Mouse (Mus musculus) 416B (cell line): ENCODE measurements around the gene Olfr1313.
"Not testable (repeated sequence)": the region's sequence is repeated elsewhere in the genome, so short reads cannot be mapped to it uniquely, and the experiment has no call there.

Experiments used
- DNase-seq: peaks from one replicate; pipeline ENCODE4 v3.0.0; 2011; ENCODE audit warnings: low read depth

The Olfr1313 gene

DNA sequence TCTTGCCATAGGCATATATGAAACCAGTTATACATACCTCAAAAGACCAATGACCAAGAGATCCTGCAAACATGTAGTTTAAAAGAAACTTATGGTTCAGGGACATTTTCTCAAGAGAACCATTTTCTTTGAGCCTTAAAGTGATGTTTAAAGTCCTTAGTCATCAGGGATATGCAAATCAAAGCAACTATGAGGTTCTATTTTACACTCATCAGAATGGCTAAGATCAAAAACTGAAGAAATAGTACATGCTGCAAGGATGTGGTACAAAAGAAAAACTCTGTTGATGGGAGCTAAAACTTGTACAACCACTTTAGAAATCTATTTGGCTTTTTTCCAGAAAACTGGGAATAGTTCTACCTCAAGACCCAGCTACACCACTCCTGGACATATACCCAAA is at the start of gene Olfr1313:
TSS of gene Olfr1313 (minus strand) at position 101 of the 400 bp plus-strand sequence.
- no peak for DNase-seq

- no peak for DNase-seq
These were observed 37.7 kb upstream of the Olfr1313 start, which contains the start of gene Olfr1315-ps1 for GRCm38 (mm10) chr2:112115340-112115739. Olfr1315-ps1 (minus strand) TSS chr2:112115440.

- no peak for DNase-seq
These were observed 19.0 kb upstream of the Olfr1313 start, which contains the start of gene Olfr1314 for GRCm38 (mm10) chr2:112096681-112097080. Olfr1314 (minus strand) TSS chr2:112096781.

- no peak for DNase-seq
These were observed 27.5 kb downstream of the Olfr1313 start, which contains the start of gene Olfr1312 for GRCm38 (mm10) chr2:112050138-112050537. Olfr1312 (minus strand) TSS chr2:112050238.

DNA sequence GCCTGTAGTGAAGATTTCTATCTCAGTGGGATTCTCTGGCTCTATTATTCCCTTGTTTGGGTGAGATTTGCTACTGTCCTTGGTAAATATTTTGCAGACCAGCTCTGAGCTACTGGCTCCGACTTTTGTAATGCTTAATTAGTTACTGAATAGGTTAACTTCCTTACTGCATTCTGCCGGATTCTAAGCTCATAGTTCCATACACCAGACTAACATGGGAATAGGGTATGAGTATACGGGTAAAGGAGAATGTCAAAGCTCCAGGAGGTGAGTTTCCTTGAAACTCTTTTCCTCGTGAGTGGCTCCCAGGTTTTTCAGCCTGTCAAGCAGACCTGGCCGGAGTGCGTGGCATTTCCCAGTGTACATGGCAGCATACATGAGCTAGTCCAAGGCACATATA is 50.7 kb downstream of the Olfr1313 start:
- not testable (repeated sequence) for DNase-seq

- no peak for DNase-seq
These were observed 53.3 kb downstream of the Olfr1313 start, which contains the start of gene Olfr1311 for GRCm38 (mm10) chr2:112024312-112024711. Olfr1311 (minus strand) TSS chr2:112024412.
